Mouse (Mus musculus) stomach, embryonic 14.5 days (tissue): Measurements from ENCODE around the gene Greb1. TPM values are rescaled to one million over a fixed set of nuclear protein-coding genes. Genes with fewer than 3 reads are reported as not detected.

Experiments used
- microRNA-seq: library from miRNA; unstranded; fragments of <30 nt; microRNA quantifications from one replicate; pipeline ENCODE4, GENCODE M21; 2016
- polyA plus RNA-seq: library from polyadenylated mRNA; unstranded; fragments of >200 nt; fragmentation: Nextera tagmentation; extraction: Ambion mirVana; gene quantifications from 2 replicates; pipeline ENCODE4 v1.2.1, GENCODE M21; 2014

Greb1 gene
- polyA plus RNA-seq, 1 experiment from 2014 or later, result 1.8 TPM

Small RNAs within 50 kb of the gene (microRNA-seq; reads per million reads assigned to microRNA genes)
- not detected for gene Gm44305

Other genes with a start within 250 kb of the Greb1 start
- gene Lpin1, start 189.9 kb downstream of the Greb1 start, polyA plus RNA-seq, result 4.8 and 6.5 TPM in 2 replicates
- not detected in 2 replicates for gene Ntsr2, start 147.5 kb downstream of the Greb1 start, polyA plus RNA-seq
- gene E2f6, start 10.1 kb upstream of the Greb1 start, polyA plus RNA-seq, result 48.4 and 49.1 TPM in 2 replicates
- gene Rock2, start 94.0 kb upstream of the Greb1 start, polyA plus RNA-seq, result 25.5 and 25.8 TPM in 2 replicates
- 8.3 and 8.5 TPM in 2 replicates for gene Pqlc3, start 199.5 kb upstream of the Greb1 start, polyA plus RNA-seq
- 0.18 and 0.26 TPM in 2 replicates for gene 2410004P03Rik, start 210.8 kb upstream of the Greb1 start, polyA plus RNA-seq